Mouse (Mus musculus) adrenal gland, postnatal 25 days (tissue): ENCODE data around the gene Mical1. TPM values are rescaled to one million over a fixed set of nuclear protein-coding genes. Genes with fewer than 3 reads are reported as not detected.

ENCODE experiments used
- DNase-seq: peaks from one replicate; pipeline ENCODE4 v3.0.0; 2021; ENCODE audit warnings: mixed read lengths
- total RNA-seq: library from RNA; stranded (reverse); gene quantifications from 2 replicates; pipeline ENCODE4 v1.2.3, GENCODE M21; 2021

Gene Mical1
- total RNA-seq, 1 experiment from 2014 or later, result 11.8 TPM

DNA sequence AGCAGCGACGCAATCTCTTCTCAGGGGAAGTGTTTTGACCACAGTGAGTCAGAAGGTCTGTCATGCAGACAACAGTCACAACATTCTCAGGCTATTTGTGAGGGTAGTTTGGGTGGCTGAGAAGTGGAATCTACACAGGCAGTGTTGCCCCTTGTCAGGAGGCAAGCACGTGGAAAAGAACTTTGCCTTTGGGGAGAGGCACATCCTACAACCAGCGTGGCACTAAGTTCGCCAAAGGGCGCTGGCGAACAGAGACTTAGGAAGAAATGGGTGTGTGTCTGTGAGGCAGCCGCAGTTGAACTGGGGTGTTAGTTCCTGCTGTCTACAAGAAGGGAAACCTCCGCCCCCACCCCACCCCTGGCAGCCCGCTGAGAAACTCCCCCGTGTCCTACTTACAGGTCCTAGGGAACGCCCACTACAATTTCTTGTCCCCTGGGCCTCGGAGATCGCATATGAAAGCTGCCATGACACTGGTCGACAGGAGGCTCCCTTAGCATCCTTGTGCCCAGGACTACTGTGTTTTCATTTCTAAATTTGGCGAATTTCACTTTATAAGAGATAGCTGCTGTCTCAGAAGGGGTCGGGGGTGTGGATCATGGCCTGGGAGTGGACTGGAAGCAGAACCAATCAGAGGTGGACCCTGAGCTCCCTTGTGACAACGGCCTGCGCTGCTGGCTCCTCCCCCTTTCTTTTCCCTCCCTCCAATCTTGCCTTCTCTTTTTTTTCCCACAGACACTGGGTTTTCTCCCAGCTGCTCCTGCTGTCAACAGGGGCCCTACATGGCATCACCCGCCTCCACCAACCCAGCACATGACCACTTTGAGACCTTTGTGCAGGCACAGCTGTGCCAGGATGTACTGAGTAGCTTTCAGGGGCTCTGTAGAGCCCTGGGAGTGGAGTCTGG lies 1.4 kb downstream of the Mical1 start:
- peak; percentile 28 for DNase-seq

DNA sequence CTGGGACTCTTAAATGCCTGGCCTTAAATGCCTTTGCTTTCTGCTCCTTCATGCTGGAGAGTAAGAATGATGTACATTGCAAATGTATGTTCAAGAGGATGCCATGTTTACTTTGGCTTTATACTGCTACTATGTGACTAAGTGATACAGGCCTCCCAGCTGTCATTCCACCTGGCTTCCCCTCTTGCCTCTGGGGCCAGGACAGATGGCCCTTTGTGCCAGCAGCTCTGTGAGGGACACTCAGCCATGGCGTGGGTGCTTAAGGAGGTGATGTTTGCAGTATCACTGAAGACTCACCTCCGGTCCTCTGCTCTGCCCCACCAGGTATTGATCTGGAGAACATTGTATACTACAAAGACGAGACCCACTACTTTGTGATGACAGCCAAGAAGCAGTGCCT lies 3.8 kb downstream of the Mical1 start:
- no peak for DNase-seq

DNA sequence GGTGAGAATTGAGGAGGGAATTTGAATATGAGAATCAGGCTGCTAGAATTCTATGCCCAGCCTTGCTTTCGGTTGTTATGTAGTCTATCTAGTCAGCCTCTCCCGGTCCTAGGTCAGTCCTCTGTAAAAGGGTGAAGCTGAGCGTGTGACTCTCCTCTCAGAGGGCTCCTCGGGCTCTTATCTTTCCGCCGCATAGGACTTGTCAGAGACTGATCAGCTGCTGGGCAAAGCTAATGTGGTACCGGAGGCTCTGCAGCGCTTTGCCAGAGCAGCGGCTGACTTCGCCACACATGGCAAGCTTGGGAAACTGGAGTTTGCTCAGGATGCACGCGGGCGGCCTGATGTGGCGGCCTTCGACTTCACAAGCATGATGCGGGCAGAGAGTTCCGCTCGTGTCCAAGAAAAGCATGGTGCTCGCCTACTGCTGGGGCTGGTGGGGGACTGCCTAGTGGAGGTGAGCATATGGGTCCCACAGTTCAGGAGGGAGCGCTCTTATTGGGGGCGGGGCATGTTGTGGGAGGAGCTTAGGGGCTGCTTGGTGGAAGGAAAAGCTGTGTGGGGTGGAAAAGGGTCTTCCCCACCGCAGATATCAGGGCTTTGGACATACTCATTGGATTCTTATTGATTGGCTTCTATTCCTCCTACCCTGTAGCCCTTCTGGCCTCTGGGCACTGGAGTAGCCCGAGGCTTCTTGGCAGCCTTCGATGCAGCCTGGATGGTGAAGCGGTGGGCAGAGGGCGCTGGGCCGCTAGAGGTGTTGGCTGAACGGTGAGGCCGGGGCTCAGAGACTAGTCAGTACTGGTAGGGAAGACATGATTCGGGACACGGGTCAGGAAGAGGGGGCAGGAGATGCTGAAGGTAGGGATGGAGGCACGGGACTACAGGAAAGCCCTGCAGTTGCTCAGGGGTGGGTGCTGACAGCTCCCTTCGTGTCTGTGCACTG lies 5.1 kb downstream of the Mical1 start:
- no peak for DNase-seq

DNA sequence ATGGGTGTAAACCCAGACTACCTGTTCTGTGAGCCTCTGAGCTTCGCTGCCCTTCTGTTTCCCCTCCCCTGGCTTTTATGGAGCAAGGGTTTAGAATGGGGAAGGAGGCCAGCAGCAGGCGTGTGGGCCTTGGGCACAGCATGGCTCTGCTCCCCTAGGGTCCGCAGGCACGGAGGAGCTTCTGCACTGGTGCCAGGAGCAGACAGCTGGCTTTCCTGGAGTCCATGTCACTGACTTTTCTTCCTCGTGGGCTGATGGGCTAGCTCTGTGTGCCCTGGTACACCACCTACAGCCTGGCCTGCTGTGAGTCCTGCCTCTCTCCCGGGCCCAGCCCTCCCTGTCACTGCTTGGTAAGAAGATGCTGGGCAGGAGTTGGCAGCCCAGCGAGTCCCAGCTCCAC lies 6.3 kb downstream of the Mical1 start:
- no peak for DNase-seq

DNA sequence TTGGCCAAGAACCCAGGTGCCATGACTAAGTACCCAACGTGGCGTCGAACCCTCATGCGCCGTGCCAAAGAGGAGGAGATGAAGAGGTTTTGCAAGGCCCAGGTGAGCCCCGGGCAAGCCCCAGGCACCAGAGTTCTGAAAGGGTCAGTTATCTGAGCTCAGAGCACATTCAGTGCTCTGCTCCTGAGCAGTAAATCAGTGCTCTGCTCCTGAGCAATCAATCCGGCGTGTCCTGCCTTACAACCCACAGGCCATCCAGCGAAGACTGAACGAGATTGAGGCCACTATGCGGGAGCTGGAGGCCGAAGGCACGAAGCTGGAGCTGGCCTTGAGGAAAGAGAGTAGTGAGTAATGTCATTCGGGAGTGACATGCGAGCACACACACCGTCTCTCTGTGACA lies 9.7 kb downstream of the Mical1 start:
- DNase-seq, result no peak

DNA sequence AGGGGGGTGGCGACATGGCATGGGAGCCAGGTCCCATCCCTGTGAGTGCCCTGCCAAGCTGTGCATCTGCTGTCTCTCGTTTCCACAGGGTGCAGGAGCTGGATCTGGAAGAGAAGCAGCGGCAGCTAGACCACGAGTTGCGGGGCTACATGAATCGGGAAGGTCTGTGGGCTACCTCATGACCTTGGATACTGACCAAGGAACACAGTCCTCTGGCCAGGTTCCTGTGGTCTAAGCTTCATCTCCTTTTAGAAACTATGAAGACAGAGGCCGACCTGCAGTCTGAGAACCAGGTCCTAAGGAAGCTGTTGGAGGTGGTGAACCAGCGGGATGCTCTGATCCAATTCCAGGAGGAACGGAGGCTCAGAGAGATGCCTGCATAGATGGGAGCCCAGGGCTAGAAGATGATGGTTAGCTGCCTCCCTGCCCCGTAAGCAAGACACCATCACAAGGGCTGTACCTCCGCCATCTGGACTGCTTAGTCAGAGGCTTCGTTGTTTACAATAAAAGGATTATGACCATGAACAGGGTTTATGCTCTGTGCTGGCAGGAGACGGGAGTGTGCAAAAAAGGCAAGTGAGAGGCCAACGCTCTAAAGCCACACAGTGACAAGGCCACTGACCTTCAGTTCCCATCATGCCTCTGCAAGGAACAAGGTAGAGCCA lies 10.5 kb downstream of the Mical1 start:
- no peak for DNase-seq

DNA sequence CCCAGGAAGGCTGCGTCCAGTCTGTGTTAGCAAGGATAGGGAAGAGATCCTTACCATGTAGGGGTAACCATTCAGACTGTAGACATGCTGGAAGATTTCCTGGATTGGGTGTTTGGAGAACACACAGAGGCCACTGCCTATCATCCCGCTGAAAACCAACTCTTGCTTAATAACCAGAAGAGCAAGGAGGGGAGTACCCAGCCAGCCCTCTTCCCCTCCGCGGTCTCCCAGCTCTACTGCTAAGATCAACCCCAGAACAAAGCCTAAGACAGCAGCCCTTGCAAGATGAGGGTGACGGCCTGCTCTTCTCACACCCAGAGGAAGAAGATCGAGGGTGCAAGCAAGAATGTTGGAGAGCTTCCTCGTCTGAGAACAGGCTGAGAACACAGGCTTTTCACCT lies 12.8 kb downstream of the Mical1 start:
- DNase-seq, result no peak

DNA sequence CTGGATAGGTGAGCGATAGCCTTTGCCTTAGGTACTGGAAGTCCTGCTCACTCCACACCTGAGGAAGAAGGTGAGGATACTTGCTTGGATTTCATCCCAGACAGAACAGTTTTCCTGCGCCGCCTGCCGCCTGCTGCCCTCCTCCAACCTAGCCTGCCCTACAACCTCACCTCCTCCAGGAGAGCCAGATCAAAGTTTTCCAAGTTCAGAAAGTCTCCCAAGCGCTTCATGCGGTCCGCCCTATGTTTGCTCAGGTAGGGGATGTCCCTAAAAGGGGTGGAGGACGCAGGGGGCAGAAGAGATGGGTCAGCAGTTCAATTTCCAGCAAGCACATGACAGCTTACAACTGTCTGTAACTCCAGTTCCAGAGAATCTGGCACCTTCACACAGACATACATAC lies 13.2 kb downstream of the Mical1 start:
- no peak for DNase-seq

DNA sequence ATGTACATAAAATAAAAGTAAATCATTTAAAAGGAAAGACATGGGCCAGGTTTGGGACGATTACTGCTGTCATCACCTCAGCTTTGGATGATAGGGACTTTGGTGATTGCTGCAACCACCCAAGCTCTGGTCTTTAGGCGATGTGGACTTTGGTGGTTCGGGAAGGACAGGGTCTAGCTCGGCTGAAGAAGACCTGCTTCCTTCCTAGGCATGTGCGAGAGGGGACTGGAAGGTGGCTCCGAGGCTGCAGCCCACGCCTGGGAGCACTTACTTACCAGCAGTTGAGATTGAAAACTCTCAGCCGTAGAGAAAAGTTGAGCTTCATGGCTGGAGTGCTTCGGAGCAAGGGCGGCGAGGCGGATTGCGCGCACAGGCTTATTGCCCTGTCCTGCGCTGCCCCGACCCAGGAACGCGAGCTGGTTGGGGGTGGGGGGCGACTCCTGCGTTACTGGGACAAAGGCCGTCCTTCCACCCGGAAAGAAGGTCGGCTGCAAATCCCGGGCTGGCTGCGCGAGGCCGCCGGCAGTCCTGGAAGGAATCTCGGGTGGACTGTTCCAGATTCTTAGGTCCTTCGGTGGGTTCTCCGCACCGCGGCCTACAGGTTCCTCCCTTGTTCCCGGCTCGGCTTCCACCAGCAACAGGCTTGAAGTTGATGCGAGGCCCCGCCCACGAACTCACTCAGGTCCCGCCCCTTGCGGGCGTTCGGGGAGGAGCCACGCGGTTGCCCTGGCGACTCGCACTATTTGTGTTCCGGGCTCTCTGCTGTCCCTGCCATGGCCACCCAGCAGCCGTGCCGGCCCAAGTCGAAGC lies 13.8 kb downstream of the Mical1 start, which contains the start of the genes Smpd2 and Ppil6:
TSS of gene Smpd2 (minus strand) at position 662 of the 810 bp plus-strand sequence.
TSS of gene Ppil6 (plus strand) at position 732 of the 810 bp plus-strand sequence.
- DNase-seq, result peak; percentile 95

DNA sequence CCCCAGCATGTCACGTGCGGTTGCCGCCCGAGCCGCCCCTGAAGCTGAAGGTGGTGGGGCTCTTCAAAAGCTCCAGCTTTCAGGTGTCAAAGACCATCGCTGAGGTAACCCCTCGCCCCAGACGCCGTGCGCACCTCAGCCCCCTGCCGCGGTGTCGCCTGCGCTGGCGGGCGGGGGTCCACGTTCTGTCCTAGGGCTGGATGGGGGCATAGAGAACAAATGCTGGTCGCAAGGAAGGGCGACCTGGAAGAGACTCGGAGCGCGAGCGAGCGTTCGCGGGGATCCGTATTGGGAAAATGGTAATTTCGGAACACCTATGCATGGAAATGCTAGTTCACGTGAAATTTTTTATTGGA lies 14.4 kb downstream of the Mical1 start:
- DNase-seq, result no peak

DNA sequence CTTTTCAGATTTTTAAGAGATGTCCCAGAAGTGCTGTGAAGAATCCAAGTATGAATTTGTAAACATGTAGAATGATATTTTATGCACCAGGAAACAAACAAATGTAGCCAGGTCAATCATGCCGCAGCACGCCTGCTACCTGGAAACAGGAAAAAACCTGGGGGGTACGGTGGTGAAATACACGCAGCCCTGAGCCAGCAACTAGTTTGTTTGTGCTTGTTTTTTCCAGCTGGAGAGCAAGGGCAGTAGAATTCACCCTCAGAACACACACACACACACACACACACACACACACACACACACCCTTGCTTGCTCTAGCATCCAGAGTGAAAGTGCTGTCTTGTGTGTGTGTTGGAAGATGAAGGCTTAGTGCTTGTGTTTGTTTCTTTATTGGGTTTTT lies 15.0 kb downstream of the Mical1 start:
- DNase-seq, result no peak

DNA sequence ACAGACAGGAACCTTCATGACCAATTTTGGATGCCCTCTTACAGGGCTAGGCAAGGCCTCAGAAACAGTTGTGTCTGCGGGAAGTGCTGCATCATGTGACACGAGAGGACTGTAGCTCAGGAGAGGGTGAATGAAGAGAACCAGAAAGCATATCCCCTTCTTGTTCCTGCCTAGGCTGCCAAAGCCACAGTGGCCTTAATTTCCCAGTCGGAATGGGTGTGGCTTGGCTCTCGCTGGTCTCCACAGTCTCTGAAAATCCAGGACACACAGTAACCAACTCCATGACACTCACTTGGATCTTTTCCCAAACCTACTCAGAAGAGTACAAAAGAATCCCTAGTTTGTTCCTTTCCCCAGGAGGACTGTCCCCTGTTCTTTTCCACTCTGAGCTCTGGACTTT lies 24.8 kb downstream of the Mical1 start:
- peak; percentile 39 for DNase-seq

DNA sequence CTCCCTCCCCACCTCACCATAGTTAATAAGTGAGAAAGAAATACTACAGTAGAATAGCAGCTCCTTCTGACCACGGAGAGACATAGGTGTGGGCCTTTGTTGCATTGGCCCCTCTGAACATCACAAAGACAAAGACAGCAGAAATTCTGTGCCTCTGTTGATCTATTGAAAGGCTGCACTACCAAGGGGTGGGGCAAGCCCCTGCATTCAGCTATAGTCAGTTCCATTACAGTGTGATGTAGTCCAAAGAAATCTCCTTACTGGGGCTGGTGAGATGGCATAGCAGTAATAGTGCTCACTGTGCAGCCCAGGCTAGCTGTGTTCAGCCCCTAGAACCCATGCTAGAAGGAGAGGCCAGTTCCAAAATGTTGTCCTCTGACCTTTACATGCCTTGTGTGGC lies 28.9 kb downstream of the Mical1 start:
- no peak for DNase-seq

DNA sequence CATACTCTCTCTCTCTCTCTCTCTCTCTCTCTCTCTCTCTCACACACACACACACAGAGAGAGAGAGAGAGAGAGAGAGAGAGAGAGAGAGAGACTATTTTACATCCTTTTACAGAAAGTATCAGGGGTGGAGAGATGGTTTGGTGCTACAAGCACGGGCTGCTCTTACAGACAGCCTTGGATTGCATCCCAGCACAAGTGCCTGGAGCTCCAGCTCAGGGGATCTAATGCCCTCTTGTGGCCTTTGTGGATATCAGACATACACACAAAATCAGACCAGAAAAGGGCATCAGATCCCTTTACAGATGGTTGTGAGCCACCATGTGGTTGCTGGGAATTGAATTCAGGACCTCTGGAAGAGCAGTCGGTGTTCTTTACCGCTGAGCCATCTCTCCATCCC lies 29.3 kb downstream of the Mical1 start:
- peak; percentile 41 for DNase-seq

DNA sequence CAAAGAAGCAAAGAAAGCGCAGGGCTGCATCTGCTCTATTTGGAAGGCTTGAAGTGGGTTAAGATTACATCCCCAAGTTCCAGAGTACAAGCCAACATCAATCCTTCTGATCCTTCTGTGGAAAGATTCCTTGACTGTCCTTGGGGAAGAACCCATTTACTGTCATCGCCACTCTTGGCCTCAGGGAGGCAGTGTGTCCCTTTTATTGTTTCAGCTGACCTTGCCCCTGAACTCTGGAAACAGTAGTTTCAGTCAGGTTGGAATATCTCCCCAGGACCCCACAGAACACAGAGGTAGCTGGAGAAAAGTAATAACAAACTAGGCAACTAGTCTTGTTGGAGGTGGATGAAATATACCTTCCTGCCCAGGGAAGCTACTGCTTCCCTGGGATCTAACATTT lies 33.0 kb downstream of the Mical1 start:
- DNase-seq, result no peak

DNA sequence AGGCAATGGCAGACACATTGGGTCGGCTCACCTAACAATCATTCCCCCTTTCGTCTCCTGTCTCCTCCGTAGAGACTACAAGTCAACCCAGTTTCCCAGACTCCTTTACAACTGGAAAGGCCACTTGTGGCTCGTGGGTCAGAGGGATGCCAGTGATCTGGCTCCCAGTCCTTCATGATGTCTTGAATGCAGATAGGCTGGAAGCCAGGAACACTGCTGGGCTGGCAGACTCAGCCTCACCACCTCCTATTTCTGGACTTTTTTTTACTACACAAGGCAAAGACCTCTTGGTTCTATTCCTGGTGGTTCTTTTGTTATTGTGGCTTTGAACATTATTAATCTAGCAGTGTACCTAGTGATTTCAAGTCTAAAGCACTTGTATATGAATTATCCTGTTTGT lies 38.2 kb downstream of the Mical1 start:
- DNase-seq, result no peak

DNA sequence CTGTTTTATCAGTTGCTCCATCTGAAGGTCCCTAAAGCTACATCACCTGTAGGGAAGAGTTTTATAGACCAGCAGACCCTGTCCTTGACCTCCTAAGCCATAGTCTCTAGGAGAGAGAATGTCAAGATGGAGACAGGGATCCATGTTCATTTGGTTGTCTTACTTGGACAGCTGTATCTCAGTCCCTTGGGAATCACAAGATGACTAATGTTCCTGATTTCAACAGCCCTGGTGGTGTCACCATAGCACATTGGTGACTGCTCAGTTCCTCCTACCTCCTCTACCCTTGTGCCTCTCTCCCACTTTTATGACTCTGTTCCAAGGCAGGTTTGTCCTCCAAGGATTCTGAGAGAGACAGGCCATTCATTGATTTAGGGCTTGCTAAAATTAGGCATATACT lies 38.8 kb downstream of the Mical1 start:
- DNase-seq, result no peak

DNA sequence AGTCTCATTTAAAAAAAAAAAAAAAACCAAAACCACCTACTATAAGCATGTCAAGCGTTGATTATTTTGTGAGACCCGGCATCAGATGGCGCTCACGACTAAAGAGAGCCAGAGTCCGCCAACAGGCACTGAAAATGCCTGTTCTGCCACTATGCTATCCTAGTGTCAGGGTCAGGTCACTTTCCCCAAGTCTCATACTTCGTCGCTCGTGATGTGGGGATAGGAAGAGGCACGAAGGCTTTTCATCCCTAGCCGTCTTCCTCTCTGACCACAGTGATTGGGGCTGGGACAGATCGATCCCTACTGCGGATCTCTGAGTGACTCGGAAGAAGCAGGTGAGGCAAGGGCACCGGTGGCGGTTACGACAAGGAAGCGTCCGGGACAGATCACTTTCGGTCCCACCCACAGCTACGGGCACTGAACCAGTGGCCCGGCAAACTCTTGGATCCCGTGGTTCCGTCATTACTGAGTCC lies 42.4 kb downstream of the Mical1 start:
- peak; percentile 67 for DNase-seq

DNA sequence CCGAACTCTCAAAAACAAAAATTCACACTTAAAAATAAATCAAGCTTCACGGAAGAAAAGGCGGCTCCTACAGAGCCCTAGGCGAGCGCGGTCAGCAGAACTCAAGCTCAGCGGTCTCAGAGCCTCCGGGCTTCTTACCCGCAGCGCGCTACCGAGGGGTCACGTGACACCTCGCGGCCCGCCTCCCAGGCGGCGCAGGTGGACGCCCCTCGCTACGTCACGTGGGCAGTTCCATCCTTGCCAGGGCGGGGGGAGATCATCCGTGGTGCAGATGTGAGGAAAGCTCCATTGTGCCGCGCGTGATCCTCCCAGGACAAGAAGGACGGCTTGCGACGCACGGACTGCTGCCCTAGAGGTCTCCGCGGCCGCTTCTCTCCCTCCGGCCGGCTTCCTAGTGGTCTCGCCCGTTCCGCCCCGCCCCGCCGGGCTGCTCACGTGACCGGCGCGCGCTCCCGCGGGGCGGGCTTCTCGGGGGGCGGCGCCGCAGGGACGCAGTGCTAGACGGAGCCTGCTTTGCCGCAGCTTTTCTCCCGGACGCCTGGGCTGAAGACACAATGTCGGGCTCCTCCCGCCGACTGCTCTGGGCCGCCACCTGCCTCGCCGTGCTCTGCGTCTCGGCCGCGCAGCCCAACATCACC lies 43.0 kb downstream of the Mical1 start, which contains the start of gene Cd164:
TSS of gene Cd164 (plus strand) at position 434 of the 638 bp plus-strand sequence.
- peak; percentile 93 for DNase-seq

DNA sequence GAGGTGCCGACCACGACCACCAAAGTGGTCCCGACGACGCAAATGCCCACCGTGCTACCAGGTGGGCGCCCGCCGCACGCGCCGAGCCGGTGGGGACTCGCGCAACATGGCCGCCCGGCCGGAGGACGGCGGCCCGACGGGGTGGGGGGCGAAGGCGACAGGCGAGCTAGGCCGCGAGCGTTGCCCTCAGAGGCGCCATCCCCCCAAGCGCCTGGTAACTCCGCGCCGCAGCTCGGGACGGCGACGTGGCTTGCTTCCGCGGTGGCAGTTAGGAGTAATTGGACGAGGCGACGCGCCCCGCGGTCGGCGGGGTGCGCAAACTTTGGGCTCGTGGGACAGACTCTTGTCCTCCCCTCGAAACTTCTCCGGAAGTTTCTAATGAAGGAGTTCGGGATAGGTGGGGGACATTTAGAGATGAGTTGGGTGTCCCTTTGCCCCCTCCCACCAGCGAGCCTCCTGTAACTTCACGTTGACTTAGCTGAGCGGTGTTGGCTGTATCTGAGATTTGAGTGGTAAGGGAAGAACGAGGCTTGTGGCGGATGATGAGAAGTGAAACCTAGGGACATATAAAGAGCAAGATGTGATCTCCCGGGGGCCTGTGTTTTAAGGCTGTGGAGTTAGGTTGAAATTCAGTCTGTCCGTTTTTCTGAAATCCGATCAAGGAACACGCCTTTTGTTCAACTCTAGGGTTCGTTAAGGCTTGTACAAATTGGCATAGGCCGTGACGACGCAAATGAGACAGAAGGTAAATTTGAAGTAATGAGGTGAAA lies 43.7 kb downstream of the Mical1 start:
- DNase-seq, result peak; percentile 62
